Mouse (Mus musculus): ENCODE measurements at regions not wholly inside any gene's neighbourhood (a gene's known extent, or its start where the extent isn't known, plus 50 kb on each side); places are given as distances from the start of the nearest gene placed in this dataset.

DNA sequence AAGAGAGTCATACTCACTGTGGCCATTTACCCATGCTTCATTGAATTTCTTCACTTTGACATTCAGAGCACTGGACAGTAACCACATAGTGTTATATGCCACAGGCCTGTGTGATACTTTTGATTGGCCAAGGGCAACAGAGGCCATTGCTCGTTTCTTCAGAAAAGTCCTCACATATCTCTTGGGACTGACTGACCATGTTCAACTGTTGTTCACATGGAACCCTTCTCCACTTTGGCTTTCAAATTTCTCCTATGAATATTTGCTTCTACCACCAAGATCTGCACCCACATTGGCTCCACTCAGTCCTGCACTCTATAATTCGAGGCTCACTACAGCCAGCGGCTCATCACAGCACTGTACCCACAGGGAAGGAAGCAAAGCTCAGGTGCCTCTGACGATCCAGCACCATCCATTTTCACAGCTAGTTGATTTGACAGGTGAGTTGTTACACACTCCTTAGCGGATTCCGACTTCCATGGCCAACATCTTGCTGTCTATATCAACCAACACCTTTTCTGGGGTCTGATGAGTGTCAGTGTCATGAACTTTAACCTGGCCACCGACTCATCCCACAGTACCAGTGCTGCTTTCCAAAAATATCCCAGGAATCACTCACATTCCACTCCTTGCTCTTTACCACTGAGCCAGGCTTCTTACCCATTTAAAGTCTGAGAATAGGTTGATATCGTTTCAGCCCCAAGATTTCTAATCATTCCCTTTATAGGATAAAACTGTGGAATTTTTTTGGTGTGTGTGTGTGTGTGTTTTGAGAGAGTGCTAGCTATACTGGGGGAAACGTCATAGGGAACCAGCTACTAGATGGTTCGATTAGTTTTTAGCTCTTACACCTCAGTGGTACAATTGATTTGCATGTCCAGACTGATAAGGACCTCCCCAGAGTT lies 76.3 kb upstream of the Alkbh8 start:
- TF ChIP-seq CTCF (IDR thresholded peaks at IDR 0.05; ENCODE audit: low read depth, low read length) (no peak), POLR2A (IDR thresholded peaks at IDR 0.05; ENCODE audit: insufficient read depth, low read length) (no peak)
